Mouse (Mus musculus) CH12.LX (cell line): ENCODE measurements around the gene Gm21083. TPM values are rescaled to one million over a fixed set of nuclear protein-coding genes. Genes with fewer than 3 reads are reported as not detected.
"Not testable (repeated sequence)": the region's sequence is repeated elsewhere in the genome, so short reads cannot be mapped to it uniquely, and the experiment has no call there.

ENCODE experiments used
- DNase-seq: peaks from one replicate; pipeline ENCODE4 v3.0.0-alpha.2; 2013; ENCODE audit errors: extremely low read depth
- H3K27ac ChIP-seq: 2 replicates; pipeline ENCODE4 v1.5.1; 2012; ENCODE audit warnings: low read depth, mild to moderate bottlenecking, control low read depth, moderate library complexity; ENCODE audit not compliant: insufficient read depth
- H3K27me3 ChIP-seq: replicated peaks from 2 replicates; pipeline ENCODE3; 2012; ENCODE audit warnings: inconsistent platforms
- H3K36me3 ChIP-seq, 2 experiments: replicated peaks in 1 of 2; 2 replicates each; pipeline versions ENCODE3 to v1.6.1; 2012; ENCODE audit warnings: inconsistent platforms in 1 of 2, low read length in 1 of 2, mild to moderate bottlenecking in 1 of 2, mixed read lengths in 1 of 2, moderate library complexity in 1 of 2; ENCODE audit not compliant: control insufficient read depth in 1 of 2, insufficient read depth in 1 of 2
- H3K4me1 ChIP-seq, 2 experiments: 2 replicates each; pipeline ENCODE4 v1.6.1; 2012; ENCODE audit warnings: inconsistent platforms in 1 of 2, moderate library complexity in 1 of 2; ENCODE audit not compliant: insufficient read depth in 2 of 2, control insufficient read depth in 1 of 2
- H3K4me2 ChIP-seq: 2 replicates; pipeline ENCODE4 v1.6.1; 2012; ENCODE audit warnings: low read depth, mild to moderate bottlenecking, control low read depth; ENCODE audit not compliant: poor library complexity, insufficient read depth, severe bottlenecking
- H3K4me3 ChIP-seq, 3 experiments: fragments of 150-350 bp in 1 of 3; sonication (generic) in 1 of 3; replicated peaks in 1 of 3; 2 replicates each; pipeline versions ENCODE3 to v1.5.1; 2011 to 2012; ENCODE audit warnings: low read depth in 2 of 3, low read length in 2 of 3, mild to moderate bottlenecking in 2 of 3, moderate library complexity in 2 of 3, control low read depth in 1 of 3, improper control_type of control experiment in 1 of 3, inconsistent platforms in 1 of 3, mixed read lengths in 1 of 3; ENCODE audit not compliant: poor library complexity in 1 of 3
- H3K79me2 ChIP-seq: replicated peaks from 2 replicates; pipeline ENCODE4 v1.6.1; 2012; ENCODE audit warnings: mild to moderate bottlenecking, moderate library complexity; ENCODE audit not compliant: control insufficient read depth, poor library complexity, insufficient read depth, severe bottlenecking; ENCODE audit errors: extremely low read depth
- H3K9ac ChIP-seq: 2 replicates; pipeline ENCODE4 v1.6.1; 2012; ENCODE audit warnings: low read depth, mild to moderate bottlenecking, control low read depth, moderate library complexity; ENCODE audit not compliant: insufficient read depth
- H3K9me3 ChIP-seq: replicated peaks from 2 replicates; pipeline ENCODE3; 2012; ENCODE audit warnings: low read length, inconsistent platforms, mixed read lengths
- dilution Hi-C: fragments of 300-500 bp; cut with MboI; formaldehyde crosslinking; loops from 2 replicates; pipeline ENCODE4 v1.14.3; 2020; ENCODE audit warnings: low sequenced_read_pairs; ENCODE audit not compliant: extremely low pct_unique_long_range_greater_than_20kb, extremely low pct_ligation_motif_present
- in situ Hi-C: fragments of 300-500 bp; cut with MboI; formaldehyde crosslinking; loops from 3 replicates; pipeline ENCODE4 v1.14.3; 2019; ENCODE audit warnings: low sequenced_read_pairs, low pct_ligation_motif_present, low pct_unique_long_range_greater_than_20kb, mixed read lengths
- polyA plus RNA-seq: library from polyadenylated mRNA; unstranded; fragments of >175 nt; gene quantifications from 2 replicates; pipeline ENCODE4 v1.2.1, GENCODE M21; 2012; ENCODE audit warnings: low read depth; ENCODE audit not compliant: insufficient read length
- total RNA-seq, 2 experiments: library from RNA; depleted of rRNA; stranded (reverse); fragments of 300-350 nt in 1 of 2; fragments of >200 nt in 1 of 2; gene quantifications; 2 replicates each; pipeline ENCODE4 v1.2.3; 2012 to 2014

The Gm21083 gene
- not detected in 2 replicates for total RNA-seq (2012; rRNA removed)
- not detected in 2 replicates for total RNA-seq (2014; rRNA removed)
- polyA plus RNA-seq = not detected in 2 replicates

- peaks cover 0 to 13% of the 10 kb centered on the region in 2 experiments; a peak in 2 of 4 replicates for H3K4me1 ChIP-seq
- H3K4me2 ChIP-seq, in situ Hi-C loops, H3K27me3 ChIP-seq, dilution Hi-C loops, H3K9me3 ChIP-seq, DNase-seq, H3K79me2 ChIP-seq, H3K4me3 ChIP-seq, H3K27ac ChIP-seq, H3K9ac ChIP-seq, H3K36me3 ChIP-seq: not testable (repeated sequence)
Measured at GRCm38 (mm10) chr5:15577033-15577432, at the start of gene Gm21083. Gm21083 (plus strand) TSS chr5:15577333.

GRCm38 (mm10) chr5:15529122-15529521 is 48.0 kb upstream of the Gm21083 start, which contains the start of gene Gm21190:
Gm21190 (minus strand) TSS chr5:15529222.
- dilution Hi-C loops, DNase-seq, H3K79me2 ChIP-seq, H3K27me3 ChIP-seq, in situ Hi-C loops, H3K9ac ChIP-seq, H3K27ac ChIP-seq, H3K4me1 ChIP-seq, H3K36me3 ChIP-seq, H3K4me2 ChIP-seq, H3K4me3 ChIP-seq, H3K9me3 ChIP-seq: not testable (repeated sequence)

GRCm38 (mm10) chr5:15548642-15549041 is 28.5 kb upstream of the Gm21083 start:
- H3K4me2 ChIP-seq, H3K27ac ChIP-seq, H3K79me2 ChIP-seq, H3K27me3 ChIP-seq, H3K4me3 ChIP-seq, dilution Hi-C loops, H3K36me3 ChIP-seq, H3K9me3 ChIP-seq, in situ Hi-C loops, H3K4me1 ChIP-seq, DNase-seq, H3K9ac ChIP-seq: not testable (repeated sequence)

GRCm38 (mm10) chr5:15549134-15549533 is 28.0 kb upstream of the Gm21083 start:
- H3K4me3 ChIP-seq, in situ Hi-C loops, H3K27me3 ChIP-seq, H3K9me3 ChIP-seq, H3K4me1 ChIP-seq, dilution Hi-C loops, H3K79me2 ChIP-seq, DNase-seq, H3K36me3 ChIP-seq, H3K4me2 ChIP-seq, H3K9ac ChIP-seq, H3K27ac ChIP-seq: not testable (repeated sequence)
